ENCODE assay signal across 9 mouse cellular contexts in genomic region chr4:141425484-141426479, GRCm38 (mm10). TPM values are rescaled to one million over a fixed set of nuclear protein-coding genes. Genes with fewer than 3 reads are reported as not detected.
DNase-seq lines count a peak whose midpoint lies in the region; ATAC-seq and TF ChIP-seq lines count a peak whose summit lies in the region.
"Had no signal": no experiment of that assay in that cellular context is flagged by ENCODE, and none has a peak within 500 bp of the region (broad histone marks: within the 10 kb centered on the region; RNA-seq: fewer than 3 reads in every experiment).

No protein-coding gene starts in this region.

- WGBS in forebrain, embryonic 12.5 days = 4% methylated on average over 36 of the region's 36 CpGs
- WGBS in liver, embryonic 13.5 days (ENCODE audit: insufficient replicate concordance) = 5% methylated on average over 35 of the region's 36 CpGs
- 3% methylated on average over 36 of the region's 36 CpGs for WGBS in neural tube, embryonic 14.5 days

- H3K9me3 ChIP-seq in forebrain, embryonic 12.5 days = no peaks in the 10 kb centered on the region
- no peaks in the 10 kb centered on the region for H3K9me3 ChIP-seq in liver, embryonic 13.5 days (replicated peaks)
- no peaks in the 10 kb centered on the region for H3K9me3 ChIP-seq in neural tube, embryonic 14.5 days (ENCODE audit: control insufficient read depth, low read length)

- peak; percentile 77 for ATAC-seq in forebrain, embryonic 12.5 days (ENCODE audit: low FRiP score)
- 0 out of 2 replicates have a peak, but pooled peaks have one; percentile 36 for ATAC-seq in liver, embryonic 13.5 days (ENCODE audit: low read depth)
- peak; percentile 92 for ATAC-seq in neural tube, embryonic 14.5 days (ENCODE audit: low read depth)

- no peak for TF ChIP-seq CTCF in bone marrow macrophage, adult 2 months (IDR thresholded peaks at IDR 0.05; ENCODE audit: low read depth, low read length)

- peak overlapping the region; percentile 26 for H3K9ac ChIP-seq in forebrain, embryonic 12.5 days
- no peak overlapping the region for H3K9ac ChIP-seq in liver, embryonic 13.5 days
- peak overlapping the region; percentile 63 for H3K9ac ChIP-seq in neural tube, embryonic 14.5 days (replicated peaks; ENCODE audit: low read depth, low read length)

- peak; percentile 87 for DNase-seq in CD4-positive helper T cell, adult 2 months (ENCODE audit: low read depth, low spot score)
- DNase-seq in heart, postnatal 25 days (ENCODE audit: low spot score) = peak; percentile 42
- DNase-seq in kidney, postnatal 4 days = peak; percentile 58 to 74
- DNase-seq in liver, embryonic 13.5 days = no peak
- DNase-seq in MN1 (ENCODE audit: low spot score) = no peak

- H3K4me1 ChIP-seq in bone marrow macrophage, adult 2 months (ENCODE audit: control insufficient read depth, insufficient read depth, low read length) = peaks cover 31% of the 10 kb centered on the region
- H3K4me1 ChIP-seq in forebrain, embryonic 12.5 days = peaks cover 13% of the 10 kb centered on the region
- peaks cover 20% of the 10 kb centered on the region for H3K4me1 ChIP-seq in liver, embryonic 13.5 days (replicated peaks)
- 0 out of 2 replicates have a peak, but pooled peaks cover 2% of the 10 kb centered on the region for H3K4me1 ChIP-seq in neural tube, embryonic 14.5 days (ENCODE audit: control insufficient read depth, insufficient read depth, low read length)

- peak overlapping the region; percentile 57 for H3K4me3 ChIP-seq in bone marrow macrophage, adult 2 months (ENCODE audit: insufficient read depth, low read length)
- peak overlapping the region; percentile 34 for H3K4me3 ChIP-seq in forebrain, embryonic 12.5 days (replicated peaks)
- peak overlapping the region; percentile 33 for H3K4me3 ChIP-seq in liver, embryonic 13.5 days (replicated peaks)
- H3K4me3 ChIP-seq in neural tube, embryonic 14.5 days (ENCODE audit: low read depth, low read length) = peak overlapping the region; percentile 42
- H3K4me3 ChIP-seq: erythroblast, embryonic 14.5 days had no signal

- H3K27ac ChIP-seq in bone marrow macrophage, adult 2 months (ENCODE audit: insufficient read depth, low read depth, low read length) = peak overlapping the region; percentile 86
- no peak overlapping the region for H3K27ac ChIP-seq in forebrain, embryonic 12.5 days
- H3K27ac ChIP-seq in liver, embryonic 13.5 days = no peak overlapping the region
- H3K27ac ChIP-seq in neural tube, embryonic 14.5 days (ENCODE audit: low read depth, low read length) = no peak overlapping the region

- intact Hi-C loops in heart, postnatal 25 days (cut with DNase I) = no loop called here

- H3K36me3 ChIP-seq in forebrain, embryonic 12.5 days (replicated peaks) = no peaks in the 10 kb centered on the region
- no peaks in the 10 kb centered on the region for H3K36me3 ChIP-seq in liver, embryonic 13.5 days
- no peaks in the 10 kb centered on the region for H3K36me3 ChIP-seq in neural tube, embryonic 14.5 days (ENCODE audit: control insufficient read depth, insufficient read depth, low read length)

- H3K27me3 ChIP-seq in forebrain, embryonic 12.5 days = peaks cover 37% of the 10 kb centered on the region
- H3K27me3 ChIP-seq in liver, embryonic 13.5 days = peaks cover 70% of the 10 kb centered on the region
- no peaks in the 10 kb centered on the region for H3K27me3 ChIP-seq in neural tube, embryonic 14.5 days (ENCODE audit: control insufficient read depth, insufficient read depth, low read length)

- peak overlapping the region; percentile 57 for H3K4me2 ChIP-seq in forebrain, embryonic 12.5 days
- H3K4me2 ChIP-seq in liver, embryonic 13.5 days = peak overlapping the region; percentile 56
- H3K4me2 ChIP-seq in neural tube, embryonic 14.5 days (ENCODE audit: low read depth, low read length) = peak overlapping the region; percentile 82

- TF ChIP-seq POLR2A in bone marrow macrophage, adult 2 months (IDR thresholded peaks at IDR 0.05; ENCODE audit: borderline replicate concordance, low read depth, low read length) = no peak

RNA-seq across cellular contexts. Expression of gene Hspb7, which starts 5.2 kb away (rescaled TPM):
- polyA plus RNA-seq in bone marrow macrophage, adult 2 months (2012; ENCODE audit: insufficient read depth, insufficient read length, missing spikeins) = not detected in 2 replicates
- not detected in 2 replicates for polyA plus RNA-seq in forebrain, embryonic 12.5 days (2016; fragmentation: Nextera tagmentation; extraction: Ambion mirVana)
- total RNA-seq in heart, postnatal 25 days (2021) = 1,000 to 10,000 TPM; 1,043 to 1,140 TPM
- polyA plus RNA-seq in liver, embryonic 13.5 days (2015; fragmentation: Nextera tagmentation; extraction: Ambion mirVana) = 0.03 and 0.23 TPM in 2 replicates
- polyA plus RNA-seq in neural tube, embryonic 14.5 days (2014; fragmentation: Nextera tagmentation; extraction: Ambion mirVana) = 0.12 TPM in 1 of 2 replicates, not detected in the other
- polyA plus RNA-seq: erythroblast, embryonic 14.5 days had no signal

RNA-seq across cellular contexts. Expression of gene Clcnkb, which starts 10.0 kb away (rescaled TPM):
- not detected in 2 replicates for polyA plus RNA-seq in bone marrow macrophage, adult 2 months (2012; ENCODE audit: insufficient read depth, insufficient read length, missing spikeins)
- not detected in 2 replicates for polyA plus RNA-seq in forebrain, embryonic 12.5 days (2016; fragmentation: Nextera tagmentation; extraction: Ambion mirVana)
- total RNA-seq in heart, postnatal 25 days (2021) = 1 to 10 TPM in 1 of 2 experiments, under 1 TPM in 1; 0.60 to 1.5 TPM
- not detected in 2 replicates for polyA plus RNA-seq in liver, embryonic 13.5 days (2015; fragmentation: Nextera tagmentation; extraction: Ambion mirVana)
- polyA plus RNA-seq in neural tube, embryonic 14.5 days (2014; fragmentation: Nextera tagmentation; extraction: Ambion mirVana) = not detected in 2 replicates
- polyA plus RNA-seq: erythroblast, embryonic 14.5 days had no signal

RNA-seq across cellular contexts. Expression of gene Srarp, which starts 10.1 kb away (rescaled TPM):
- polyA plus RNA-seq in bone marrow macrophage, adult 2 months (2012; ENCODE audit: insufficient read depth, insufficient read length, missing spikeins) = not detected in 2 replicates
- polyA plus RNA-seq in forebrain, embryonic 12.5 days (2016; fragmentation: Nextera tagmentation; extraction: Ambion mirVana) = not detected in 2 replicates
- total RNA-seq in heart, postnatal 25 days (2021) = 1 to 10 TPM in 1 of 2 experiments, under 1 TPM in 1; 0.50 to 1.5 TPM
- polyA plus RNA-seq in liver, embryonic 13.5 days (2015; fragmentation: Nextera tagmentation; extraction: Ambion mirVana) = not detected in 2 replicates
- 0.39 TPM in 1 of 2 replicates, not detected in the other for polyA plus RNA-seq in neural tube, embryonic 14.5 days (2014; fragmentation: Nextera tagmentation; extraction: Ambion mirVana)
- polyA plus RNA-seq: erythroblast, embryonic 14.5 days had no signal

RNA-seq across cellular contexts. Expression of gene Zbtb17, which starts 18.7 kb away (rescaled TPM):
- polyA plus RNA-seq in bone marrow macrophage, adult 2 months (2012; ENCODE audit: insufficient read depth, insufficient read length, missing spikeins) = 12.6 and 16.4 TPM in 2 replicates
- 58.6 and 61.2 TPM in 2 replicates for polyA plus RNA-seq in forebrain, embryonic 12.5 days (2016; fragmentation: Nextera tagmentation; extraction: Ambion mirVana)
- total RNA-seq in heart, postnatal 25 days (2021) = 10 to 100 TPM; 22.7 to 23.5 TPM
- polyA plus RNA-seq in liver, embryonic 13.5 days (2015; fragmentation: Nextera tagmentation; extraction: Ambion mirVana) = 9.5 and 11.4 TPM in 2 replicates
- polyA plus RNA-seq in neural tube, embryonic 14.5 days (2014; fragmentation: Nextera tagmentation; extraction: Ambion mirVana) = 32.2 and 36.6 TPM in 2 replicates

RNA-seq across cellular contexts. Expression of gene Clcnka, which starts 27.3 kb away (rescaled TPM):
- not detected in 2 replicates for polyA plus RNA-seq in bone marrow macrophage, adult 2 months (2012; ENCODE audit: insufficient read depth, insufficient read length, missing spikeins)
- not detected in 2 replicates for polyA plus RNA-seq in forebrain, embryonic 12.5 days (2016; fragmentation: Nextera tagmentation; extraction: Ambion mirVana)
- total RNA-seq in heart, postnatal 25 days (2021) = not detected
- not detected in 2 replicates for polyA plus RNA-seq in liver, embryonic 13.5 days (2015; fragmentation: Nextera tagmentation; extraction: Ambion mirVana)
- 0.33 TPM in 1 of 2 replicates, not detected in the other for polyA plus RNA-seq in neural tube, embryonic 14.5 days (2014; fragmentation: Nextera tagmentation; extraction: Ambion mirVana)
- polyA plus RNA-seq: erythroblast, embryonic 14.5 days had no signal

Comparison
In these comparisons a context has a peak if more than half of its experiments do, and no peak if none do; other contexts are left out.
1. DNase-seq: peak in CD4-positive helper T cell, adult 2 months (single experiment), heart, postnatal 25 days (single experiment) and kidney, postnatal 4 days (2 of 2); none in liver, embryonic 13.5 days (single experiment) and MN1 (single experiment).
2. ATAC-seq: peak in every context shown above with its lines; median percentile 92 in neural tube, embryonic 14.5 days; 77 in forebrain, embryonic 12.5 days; 36 in liver, embryonic 13.5 days.
3. Peak in every context shown above with its lines, with median percentiles within 50 percentile points of each other: H3K4me3 ChIP-seq and H3K4me2 ChIP-seq.